Mouse (Mus musculus): ENCODE data around the gene Sys1.

GRCm38 (mm10) chr2:164437710-164438109 lies 19.1 kb upstream of the Sys1 start:
- no peak for TF ChIP-seq CTCF (IDR thresholded peaks at IDR 0.05; ENCODE audit: extremely low read depth, insufficient read depth, insufficient read length, insufficient replicate concordance)
- no peak for TF ChIP-seq POLR2A (IDR thresholded peaks at IDR 0.05; ENCODE audit: low read depth, low read length)

Measured in spleen, adult 2 months (tissue).